Mouse (Mus musculus): Measurements from ENCODE around the gene Gm6356. TPM values are rescaled to one million over a fixed set of nuclear protein-coding genes. Genes with fewer than 3 reads are reported as not detected.

Gene Gm6356
- not detected for total RNA-seq (2023)

DNA sequence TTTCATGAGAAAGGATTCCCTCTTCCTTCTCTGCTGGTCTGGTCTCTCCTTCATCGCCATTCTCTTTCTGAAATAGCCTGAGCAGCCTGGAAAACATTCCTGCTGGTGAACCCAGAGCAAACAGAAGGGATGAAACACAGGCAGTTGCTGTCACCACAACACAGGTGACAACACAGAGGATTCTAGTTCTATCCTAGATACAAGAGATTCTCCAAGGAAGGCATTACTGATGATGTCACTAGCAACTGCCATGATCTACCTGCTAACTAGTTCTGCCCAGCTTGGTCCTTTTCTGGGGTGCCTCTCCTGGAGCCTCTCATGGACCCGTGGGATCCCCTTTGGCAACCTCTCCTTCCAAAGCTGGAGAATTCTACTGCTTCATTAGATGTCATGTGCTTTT is at the start of gene Gm6356:
Gm6356 (minus strand) TSS at position 101 of the 400 bp plus-strand sequence.

Other genes with a start within 250 kb of the Gm6356 start
- 1 to 10 TPM; 1.0 to 2.0 TPM for gene Gm3636, start 231.5 kb downstream of the Gm6356 start, total RNA-seq (2023)
- gene Gm8362, start 199.4 kb downstream of the Gm6356 start, total RNA-seq (2023): not detected
- not detected for gene Gm3642, start 133.5 kb downstream of the Gm6356 start, total RNA-seq (2023)
- not detected for gene Gm3667, start 83.9 kb downstream of the Gm6356 start, total RNA-seq (2023)
- not detected for gene Gm10406, start 53.6 kb upstream of the Gm6356 start, total RNA-seq (2023)
- gene Gm3685, start 71.2 kb upstream of the Gm6356 start, total RNA-seq (2023): not detected
- not detected for gene Gm3696, start 126.8 kb upstream of the Gm6356 start, total RNA-seq (2023)
- not detected for gene Gm6676, start 151.6 kb upstream of the Gm6356 start, total RNA-seq (2023)
- not detected for gene Gm3512, start 200.7 kb upstream of the Gm6356 start, total RNA-seq (2023)
- not detected for gene Gm16434, start 220.7 kb upstream of the Gm6356 start, total RNA-seq (2023)

Data from B cell, adult 67 days (primary cell).